Mouse (Mus musculus) midbrain, embryonic 15.5 days (tissue): ENCODE results near the gene Gm21830. TPM values are rescaled to one million over a fixed set of nuclear protein-coding genes. Genes with fewer than 3 reads are reported as not detected.
"Not testable (repeated sequence)": the region's sequence is repeated elsewhere in the genome, so short reads cannot be mapped to it uniquely, and the experiment has no call there.

ENCODE experiments used
- ATAC-seq: fragments of 200-750 bp; cut with Nextera tagmentation; replicated peaks from 2 replicates; pipeline ENCODE4 v1.8.0; 2017; ENCODE audit warnings: moderate TSS enrichment
- H3K27ac ChIP-seq: fragments of 300-500 bp; sonication (generic); 2 replicates; pipeline ENCODE4 v1.5.1; 2015; ENCODE audit warnings: mild to moderate bottlenecking, inconsistent platforms
- H3K27me3 ChIP-seq: fragments of 300-500 bp; sonication (generic); replicated peaks from 2 replicates; pipeline ENCODE4 v1.6.1; 2015; ENCODE audit warnings: inconsistent platforms
- H3K36me3 ChIP-seq: fragments of 300-500 bp; sonication (generic); replicated peaks from 2 replicates; pipeline ENCODE4 v1.6.1; 2015; ENCODE audit warnings: inconsistent platforms
- H3K4me1 ChIP-seq: fragments of 300-500 bp; sonication (generic); 2 replicates; pipeline ENCODE4 v1.6.1; 2015; ENCODE audit warnings: inconsistent platforms
- H3K4me2 ChIP-seq: fragments of 300-500 bp; sonication (generic); 2 replicates; pipeline ENCODE4 v1.6.1; 2015; ENCODE audit warnings: inconsistent platforms, mild to moderate bottlenecking, moderate library complexity
- H3K4me3 ChIP-seq: fragments of 300-500 bp; sonication (generic); 2 replicates; pipeline ENCODE4 v1.5.1; 2015; ENCODE audit warnings: mild to moderate bottlenecking, inconsistent platforms
- H3K9ac ChIP-seq: fragments of 300-500 bp; sonication (generic); 2 replicates; pipeline ENCODE4 v1.6.1; 2015; ENCODE audit warnings: mild to moderate bottlenecking, inconsistent platforms
- H3K9me3 ChIP-seq: fragments of 300-500 bp; sonication (generic); 2 replicates; pipeline ENCODE4 v1.6.1; 2016; ENCODE audit warnings: inconsistent platforms
- WGBS: fragments of 180-500 bp; shearing (Covaris S2); methylation state at CpG from one replicate; pipeline ENCODE4 v1.1.7; 2015; ENCODE audit warnings: mixed read lengths; 5-methylcytosine and 5-hydroxymethylcytosine counted together
- polyA plus RNA-seq: library from polyadenylated mRNA; unstranded; fragments of >200 nt; fragmentation: Nextera tagmentation; extraction: Ambion mirVana; gene quantifications from 2 replicates; pipeline ENCODE4 v1.2.1, GENCODE M21; 2015

Gene Gm21830
- polyA plus RNA-seq = not detected in 2 replicates

DNA sequence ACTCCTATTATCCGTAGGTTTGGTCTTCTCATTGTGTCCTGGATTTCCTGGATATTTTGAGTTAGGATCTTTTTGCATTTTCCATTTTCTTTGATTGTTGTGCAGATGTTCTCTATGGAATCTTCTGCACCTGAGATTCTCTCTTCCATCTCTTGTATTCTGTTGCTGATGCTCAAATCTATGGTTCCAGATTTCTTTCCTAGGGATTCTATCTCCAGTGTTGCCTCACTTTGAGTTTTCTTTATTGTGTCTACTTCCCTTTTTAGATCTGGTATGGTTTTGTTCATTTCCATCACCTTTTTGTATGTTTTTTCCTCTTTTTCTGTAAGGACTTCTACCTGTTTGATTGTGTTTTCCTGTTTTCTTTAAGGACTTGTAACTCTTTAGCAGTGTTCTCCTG is at the start of gene Gm21830:
TSS of gene Gm21830 (plus strand) at position 301 of the 400 bp plus-strand sequence.
- WGBS = no CpG with 5 or more reads among the region's 1 CpGs
- not testable (repeated sequence) for H3K36me3 ChIP-seq, H3K9me3 ChIP-seq, H3K4me1 ChIP-seq, ATAC-seq, H3K9ac ChIP-seq, H3K27me3 ChIP-seq, H3K4me2 ChIP-seq, H3K27ac ChIP-seq, H3K4me3 ChIP-seq

DNA sequence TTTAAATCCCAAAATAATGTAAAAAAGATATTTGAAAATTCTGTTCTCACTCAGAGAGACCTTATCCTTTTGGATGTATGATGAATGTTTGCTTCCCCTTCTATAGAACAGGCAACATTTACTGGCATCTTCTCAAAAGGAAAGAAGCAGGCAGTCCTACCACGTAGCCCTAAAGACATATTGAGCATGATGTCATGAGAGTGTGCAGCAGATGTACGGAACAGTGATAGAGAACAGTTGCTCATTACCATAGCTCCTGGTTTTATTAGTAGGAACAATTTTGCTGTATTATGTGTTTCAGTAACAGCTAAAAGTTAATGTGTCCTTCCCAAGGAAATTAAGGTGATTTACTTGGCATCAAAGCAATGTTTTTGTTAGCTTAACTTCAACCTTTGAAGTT is 49.0 kb upstream of the Gm21830 start:
- no peaks in the 10 kb centered on the region for H3K27me3 ChIP-seq
- 90% methylated on average over 2 of the region's 2 CpGs for WGBS
- H3K4me2 ChIP-seq = no peak overlapping the region
- ATAC-seq = no peak
- H3K27ac ChIP-seq = no peak overlapping the region
- no peak overlapping the region for H3K9ac ChIP-seq
- H3K9me3 ChIP-seq = no peaks in the 10 kb centered on the region
- no peaks in the 10 kb centered on the region for H3K36me3 ChIP-seq
- no peaks in the 10 kb centered on the region for H3K4me1 ChIP-seq
- H3K4me3 ChIP-seq = no peak overlapping the region

DNA sequence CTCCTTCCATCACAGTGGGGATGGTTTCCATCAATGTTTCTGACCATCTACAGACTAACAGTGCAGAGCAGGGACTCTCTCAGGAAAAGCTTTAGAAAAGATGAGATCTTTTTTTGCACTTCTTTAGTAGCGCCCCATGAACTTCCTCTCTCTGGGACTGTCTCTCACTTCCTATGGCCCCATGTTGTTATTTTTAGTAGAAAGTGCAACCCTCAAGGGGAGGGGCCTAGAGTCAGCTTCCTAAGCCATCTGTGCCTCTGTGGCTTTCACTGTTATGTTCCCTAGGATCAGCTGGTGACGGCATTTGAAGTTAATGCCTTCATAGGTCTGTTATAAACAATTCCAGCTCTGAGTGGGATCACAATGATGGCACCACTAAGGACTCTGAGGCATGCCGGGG is 35.0 kb upstream of the Gm21830 start:
- no peak for ATAC-seq
- Histone ChIP-seq H3K9me3 (no peaks in the 10 kb centered on the region), H3K9ac (no peak overlapping the region), H3K4me3 (no peak overlapping the region), H3K4me2 (no peak overlapping the region), H3K27me3 (no peaks in the 10 kb centered on the region), H3K36me3 (no peaks in the 10 kb centered on the region), H3K4me1 (no peaks in the 10 kb centered on the region), H3K27ac (no peak overlapping the region)
- 65% methylated on average over 3 of the region's 3 CpGs for WGBS

DNA sequence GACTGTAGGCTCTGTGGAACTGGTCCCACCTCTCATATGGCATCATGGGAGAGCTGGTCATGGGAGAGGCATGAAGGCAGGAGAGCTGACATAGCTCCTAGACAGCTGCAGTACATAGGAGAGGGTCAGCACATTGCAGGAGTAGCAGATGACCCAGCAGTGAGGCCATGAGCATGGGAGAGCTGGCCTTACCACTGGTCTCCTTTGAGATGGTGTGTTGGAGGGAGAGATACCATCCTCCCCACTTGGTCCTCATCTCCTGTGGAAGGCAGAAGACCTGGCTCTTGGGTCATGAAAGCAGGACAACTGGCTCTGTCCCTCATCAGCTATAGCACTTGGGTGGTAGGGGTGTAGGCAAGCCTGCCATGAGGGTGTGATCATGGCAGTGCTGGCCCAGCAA is 7.3 kb downstream of the Gm21830 start:
- H3K27ac ChIP-seq = no peak overlapping the region
- no peak overlapping the region for H3K9ac ChIP-seq
- H3K27me3 ChIP-seq = no peaks in the 10 kb centered on the region
- no peak overlapping the region for H3K4me3 ChIP-seq
- no peaks in the 10 kb centered on the region for H3K4me1 ChIP-seq
- no peaks in the 10 kb centered on the region for H3K9me3 ChIP-seq
- no peaks in the 10 kb centered on the region for H3K36me3 ChIP-seq
- H3K4me2 ChIP-seq = no peak overlapping the region
- no peak for ATAC-seq

DNA sequence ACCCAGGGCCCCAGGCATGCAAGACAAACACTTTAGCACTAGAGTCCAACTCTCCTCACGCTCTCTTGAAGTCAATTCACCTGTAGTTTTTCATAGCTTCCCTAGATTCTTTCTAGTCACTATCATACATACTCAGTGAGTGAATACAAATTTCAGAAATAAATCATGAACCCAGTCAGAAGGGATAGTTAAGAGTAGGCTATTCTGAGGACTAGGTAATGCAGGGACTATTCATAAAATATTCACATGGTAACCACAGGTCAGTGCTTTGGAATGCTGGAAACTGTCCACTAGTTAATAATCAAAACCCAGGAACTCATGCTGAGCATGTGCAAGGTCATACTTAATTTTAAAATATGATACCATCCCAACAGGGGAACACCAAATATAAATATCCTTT is 9.3 kb downstream of the Gm21830 start:
- Histone ChIP-seq H3K27me3 (no peaks in the 10 kb centered on the region), H3K9me3 (no peaks in the 10 kb centered on the region), H3K9ac (no peak overlapping the region), H3K4me3 (no peak overlapping the region), H3K4me1 (no peaks in the 10 kb centered on the region), H3K36me3 (no peaks in the 10 kb centered on the region), H3K27ac (no peak overlapping the region), H3K4me2 (no peak overlapping the region)
- no peak for ATAC-seq
- 93% methylated on average over 1 of the region's 1 CpGs for WGBS

DNA sequence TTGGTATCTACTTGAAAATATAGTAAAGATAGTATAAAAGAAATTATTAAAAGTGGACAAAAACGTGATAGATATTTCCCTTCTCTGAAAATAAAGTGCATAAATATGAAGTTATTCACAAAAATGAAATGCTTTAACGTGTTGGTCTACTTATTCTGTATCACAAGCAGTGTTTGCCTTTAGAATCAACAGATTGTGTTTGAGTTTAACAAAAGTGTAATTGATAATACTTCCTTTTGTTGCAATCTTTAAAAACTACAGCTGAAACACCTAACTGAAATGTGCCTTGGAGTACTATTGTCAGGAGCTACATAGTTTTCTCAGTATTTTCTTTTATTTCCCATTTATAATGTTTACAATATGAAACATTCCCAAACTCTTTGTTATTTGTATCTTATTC is 19.6 kb downstream of the Gm21830 start, which contains the start of gene Gm26727:
TSS of gene Gm26727 (minus strand) at position 101 of the 400 bp plus-strand sequence.
- no peaks in the 10 kb centered on the region for H3K27me3 ChIP-seq
- H3K4me1 ChIP-seq = no peaks in the 10 kb centered on the region
- no peak within 1 kb of the TSS for H3K4me2 ChIP-seq
- WGBS = 56% methylated on average over 2 of the region's 2 CpGs
- H3K4me3 ChIP-seq = no peak within 1 kb of the TSS
- ATAC-seq = no peak
- no peaks in the 10 kb centered on the region for H3K36me3 ChIP-seq
- no peaks in the 10 kb centered on the region for H3K9me3 ChIP-seq
- no peak within 1 kb of the TSS for H3K9ac ChIP-seq
- H3K27ac ChIP-seq = no peak within 1 kb of the TSS

DNA sequence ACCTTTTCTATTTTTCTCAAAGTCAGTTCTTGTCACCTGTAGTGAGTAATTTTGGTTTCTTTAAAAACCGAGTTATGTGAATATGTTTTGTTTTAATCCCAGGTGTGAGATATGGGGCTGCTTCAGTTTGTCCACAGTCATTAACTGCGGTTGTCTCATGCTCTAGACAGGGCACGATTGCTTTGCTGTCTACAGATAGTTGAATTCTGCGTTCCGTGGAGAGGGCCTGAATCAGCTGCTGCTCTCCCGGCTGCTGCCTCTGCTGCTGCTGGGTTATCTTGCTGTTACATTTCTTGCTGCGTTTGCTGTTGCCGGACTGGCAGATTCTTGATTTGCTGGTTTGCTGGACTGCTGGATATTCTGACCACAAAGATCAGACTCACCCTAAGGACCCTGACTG is 24.8 kb downstream of the Gm21830 start:
- no peaks in the 10 kb centered on the region for H3K4me1 ChIP-seq
- 88% methylated on average over 8 of the region's 8 CpGs for WGBS
- H3K27me3 ChIP-seq = no peaks in the 10 kb centered on the region
- ATAC-seq = no peak
- H3K36me3 ChIP-seq = no peaks in the 10 kb centered on the region
- H3K27ac ChIP-seq = no peak overlapping the region
- no peak overlapping the region for H3K9ac ChIP-seq
- no peak overlapping the region for H3K4me3 ChIP-seq
- H3K4me2 ChIP-seq = no peak overlapping the region
- H3K9me3 ChIP-seq = no peaks in the 10 kb centered on the region

DNA sequence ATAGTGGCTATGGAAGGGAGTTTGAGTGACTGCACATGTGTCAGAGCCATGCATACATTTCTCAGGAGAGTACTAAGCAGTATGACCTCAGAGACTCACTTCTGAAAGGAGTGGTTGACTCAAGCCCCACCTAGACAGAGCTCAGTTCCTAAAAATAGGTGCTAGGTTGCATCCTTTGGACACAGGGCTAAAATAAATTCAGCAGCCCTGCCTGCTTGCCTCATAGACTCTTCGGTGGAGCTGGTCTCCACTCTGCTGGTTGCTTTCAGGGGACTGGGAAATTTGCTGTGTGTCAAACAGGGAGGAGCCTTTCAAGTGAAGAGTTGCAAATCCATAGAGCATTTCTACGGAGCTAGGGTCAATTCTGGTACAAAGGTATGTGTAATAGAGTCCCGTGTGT is 32.3 kb downstream of the Gm21830 start, which contains the start of gene Xirp2:
TSS of gene Xirp2 (plus strand) at position 223 of the 400 bp plus-strand sequence.
- Histone ChIP-seq H3K4me2 (no peak within 1 kb of the TSS), H3K27me3 (no peaks in the 10 kb centered on the region), H3K27ac (no peak within 1 kb of the TSS), H3K9me3 (no peaks in the 10 kb centered on the region), H3K4me1 (no peaks in the 10 kb centered on the region), H3K4me3 (no peak within 1 kb of the TSS), H3K9ac (no peak within 1 kb of the TSS), H3K36me3 (no peaks in the 10 kb centered on the region)
- 82% methylated on average over 3 of the region's 3 CpGs for WGBS
- ATAC-seq = no peak

DNA sequence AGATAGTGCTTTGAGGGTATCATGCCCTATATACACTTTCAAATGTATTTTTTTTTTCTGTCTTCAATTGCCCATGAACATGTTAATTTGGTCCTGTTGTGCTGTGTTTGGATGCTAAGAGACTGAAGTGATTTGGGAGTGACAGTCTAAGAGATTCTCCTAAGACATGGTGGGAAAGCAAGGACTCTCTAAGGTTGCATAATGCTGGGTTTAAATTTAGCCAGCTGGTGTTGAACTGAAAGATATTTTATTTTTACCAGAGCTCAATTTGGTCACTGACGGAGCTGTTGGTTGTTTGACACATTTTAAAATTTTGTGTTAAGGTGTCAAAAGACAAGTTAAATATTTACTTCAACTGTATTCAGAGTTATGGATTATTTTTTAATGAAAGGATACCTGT is 33.2 kb downstream of the Gm21830 start:
- Histone ChIP-seq H3K27me3 (no peaks in the 10 kb centered on the region), H3K4me3 (no peak overlapping the region), H3K9ac (no peak overlapping the region), H3K4me1 (no peaks in the 10 kb centered on the region), H3K27ac (no peak overlapping the region), H3K4me2 (no peak overlapping the region), H3K36me3 (no peaks in the 10 kb centered on the region), H3K9me3 (no peaks in the 10 kb centered on the region)
- 92% methylated on average over 1 of the region's 1 CpGs for WGBS
- ATAC-seq = no peak

DNA sequence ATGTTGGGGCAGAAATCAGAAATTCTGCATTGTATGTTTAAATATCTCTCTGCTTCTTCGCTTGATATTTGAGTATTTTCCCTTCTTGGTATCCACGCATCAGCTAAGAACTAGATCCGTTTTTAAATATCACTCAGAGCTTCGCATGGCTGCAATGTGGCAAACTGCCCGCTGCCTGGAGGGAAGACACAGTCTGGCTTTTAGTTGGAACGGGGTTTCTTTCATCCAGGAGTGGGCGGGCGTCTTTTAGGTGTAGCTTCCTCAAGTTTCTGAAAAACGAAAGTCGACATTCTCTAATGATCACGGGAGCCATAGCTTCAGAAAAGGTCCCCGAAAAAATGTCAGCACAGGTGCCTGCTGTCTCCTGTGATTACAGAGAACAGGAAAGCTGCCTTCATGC is 33.7 kb downstream of the Gm21830 start:
- H3K27me3 ChIP-seq = no peaks in the 10 kb centered on the region
- no peaks in the 10 kb centered on the region for H3K4me1 ChIP-seq
- H3K9ac ChIP-seq = no peak overlapping the region
- ATAC-seq = no peak
- no peaks in the 10 kb centered on the region for H3K9me3 ChIP-seq
- H3K27ac ChIP-seq = no peak overlapping the region
- H3K4me3 ChIP-seq = no peak overlapping the region
- H3K4me2 ChIP-seq = no peak overlapping the region
- no peaks in the 10 kb centered on the region for H3K36me3 ChIP-seq
- 74% methylated on average over 12 of the region's 12 CpGs for WGBS

DNA sequence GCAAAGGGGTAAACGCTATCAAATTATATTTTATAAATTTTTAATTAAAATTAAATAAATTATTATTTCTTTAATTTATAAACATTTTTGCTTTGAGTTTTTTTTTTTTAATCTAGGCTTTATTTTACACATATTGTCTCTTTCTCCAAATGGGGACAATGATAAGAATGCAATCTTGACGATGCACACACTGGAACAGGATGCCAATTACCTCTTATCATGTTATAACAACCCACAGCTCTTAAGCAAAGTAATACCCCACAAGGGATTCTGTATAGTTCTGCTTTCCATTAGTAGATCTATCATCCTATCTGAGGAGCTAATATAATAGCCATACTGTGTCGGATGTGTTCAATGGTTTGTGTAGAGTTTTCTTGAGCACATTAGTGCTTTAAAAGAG is 47.3 kb downstream of the Gm21830 start:
- H3K36me3 ChIP-seq = no peaks in the 10 kb centered on the region
- no peaks in the 10 kb centered on the region for H3K27me3 ChIP-seq
- H3K4me2 ChIP-seq = no peak overlapping the region
- no peak for ATAC-seq
- H3K4me3 ChIP-seq = no peak overlapping the region
- WGBS = 77% methylated on average over 3 of the region's 3 CpGs
- H3K27ac ChIP-seq = no peak overlapping the region
- no peak overlapping the region for H3K9ac ChIP-seq
- no peaks in the 10 kb centered on the region for H3K4me1 ChIP-seq
- no peaks in the 10 kb centered on the region for H3K9me3 ChIP-seq

DNA sequence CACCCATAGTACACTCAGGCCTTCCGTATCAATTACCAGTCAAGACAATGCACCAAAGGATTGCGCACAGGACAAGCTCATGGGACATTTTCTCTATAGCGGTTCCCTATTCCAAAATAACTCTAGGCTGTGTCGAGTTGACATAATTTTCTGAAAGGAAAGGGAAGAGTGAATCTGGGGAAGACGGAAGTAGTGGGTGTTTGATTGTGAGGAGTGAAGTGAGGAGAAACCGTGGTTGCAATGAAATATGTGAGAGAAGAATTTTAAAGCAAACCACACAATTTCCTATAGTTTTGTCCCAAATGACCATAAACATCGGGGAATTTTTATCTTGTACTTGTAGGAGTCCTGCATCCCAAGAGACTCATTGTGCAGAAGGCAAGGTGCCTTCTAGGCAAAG is 53.5 kb downstream of the Gm21830 start:
- Histone ChIP-seq H3K9ac (no peak overlapping the region), H3K4me3 (no peak overlapping the region), H3K9me3 (no peaks in the 10 kb centered on the region), H3K27ac (no peak overlapping the region), H3K4me1 (no peaks in the 10 kb centered on the region), H3K4me2 (no peak overlapping the region), H3K27me3 (no peaks in the 10 kb centered on the region), H3K36me3 (no peaks in the 10 kb centered on the region)
- 88% methylated on average over 7 of the region's 7 CpGs for WGBS
- no peak for ATAC-seq

DNA sequence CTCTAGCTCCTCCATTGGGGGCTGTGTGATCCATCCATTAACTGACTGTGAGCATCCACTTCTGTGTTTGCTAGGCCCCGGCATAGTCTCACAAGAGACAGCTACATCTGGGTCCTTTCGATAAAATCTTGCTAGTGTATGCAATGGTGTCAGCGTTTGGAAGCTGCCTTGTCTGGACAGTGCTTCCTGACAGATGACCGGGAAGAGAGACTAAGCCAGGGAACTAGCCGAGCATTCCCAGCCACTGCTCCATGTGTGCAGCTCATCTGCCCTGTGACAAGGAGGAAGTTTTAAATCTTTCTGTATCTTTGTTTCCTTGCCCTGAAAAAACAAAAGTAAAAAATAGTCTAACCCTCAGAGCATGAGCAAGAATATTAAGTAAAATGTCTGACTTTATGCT is 56.5 kb downstream of the Gm21830 start:
- H3K27me3 ChIP-seq, ATAC-seq, H3K4me1 ChIP-seq, H3K9me3 ChIP-seq, H3K4me3 ChIP-seq, H3K36me3 ChIP-seq, H3K4me2 ChIP-seq, H3K9ac ChIP-seq, H3K27ac ChIP-seq: not testable (repeated sequence)
- 87% methylated on average over 5 of the region's 5 CpGs for WGBS

DNA sequence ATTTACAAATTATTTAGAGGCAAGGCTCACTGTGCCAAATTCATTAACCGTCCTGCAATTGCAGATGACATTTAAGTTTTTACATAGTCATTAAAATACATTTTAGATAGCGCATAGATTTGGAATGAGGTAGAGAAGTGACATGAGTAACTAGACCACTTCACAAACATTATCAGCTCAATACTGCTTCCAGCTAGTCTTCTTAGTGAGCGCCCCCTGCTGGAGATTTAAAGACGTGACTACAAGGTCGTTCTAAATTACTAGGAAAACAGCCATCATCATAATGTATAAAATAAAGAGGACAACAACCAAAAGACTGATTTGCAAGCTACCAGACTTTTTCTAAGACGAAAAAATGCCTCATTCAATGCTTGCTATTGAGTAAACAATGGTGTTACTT is 64.2 kb downstream of the Gm21830 start:
- H3K36me3 ChIP-seq = no peaks in the 10 kb centered on the region
- H3K9ac ChIP-seq = no peak overlapping the region
- no peak for ATAC-seq
- H3K4me1 ChIP-seq = no peaks in the 10 kb centered on the region
- H3K27me3 ChIP-seq = no peaks in the 10 kb centered on the region
- no peaks in the 10 kb centered on the region for H3K9me3 ChIP-seq
- H3K4me2 ChIP-seq = no peak overlapping the region
- 18% methylated on average over 6 of the region's 6 CpGs for WGBS
- H3K27ac ChIP-seq = no peak overlapping the region
- H3K4me3 ChIP-seq = no peak overlapping the region
